Mouse (Mus musculus) adrenal gland, postnatal 14 days (tissue): ENCODE results near the gene Xylt2. TPM values are rescaled to one million over a fixed set of nuclear protein-coding genes. Genes with fewer than 3 reads are reported as not detected.
A peak's percentile ranks its signal among the peaks of the same experiment; 100 is the strongest.
"Not testable (repeated sequence)": the region's sequence is repeated elsewhere in the genome, so short reads cannot be mapped to it uniquely, and the experiment has no call there.

Source experiments
- DNase-seq: peaks from one replicate; pipeline ENCODE4 v3.0.0; 2021; ENCODE audit warnings: mixed read lengths
- total RNA-seq: library from RNA; stranded (reverse); gene quantifications from 2 replicates; pipeline ENCODE4 v1.2.3, GENCODE M21; 2021

Xylt2 gene
- total RNA-seq, 1 experiment from 2014 or later = 20.5 TPM

DNA sequence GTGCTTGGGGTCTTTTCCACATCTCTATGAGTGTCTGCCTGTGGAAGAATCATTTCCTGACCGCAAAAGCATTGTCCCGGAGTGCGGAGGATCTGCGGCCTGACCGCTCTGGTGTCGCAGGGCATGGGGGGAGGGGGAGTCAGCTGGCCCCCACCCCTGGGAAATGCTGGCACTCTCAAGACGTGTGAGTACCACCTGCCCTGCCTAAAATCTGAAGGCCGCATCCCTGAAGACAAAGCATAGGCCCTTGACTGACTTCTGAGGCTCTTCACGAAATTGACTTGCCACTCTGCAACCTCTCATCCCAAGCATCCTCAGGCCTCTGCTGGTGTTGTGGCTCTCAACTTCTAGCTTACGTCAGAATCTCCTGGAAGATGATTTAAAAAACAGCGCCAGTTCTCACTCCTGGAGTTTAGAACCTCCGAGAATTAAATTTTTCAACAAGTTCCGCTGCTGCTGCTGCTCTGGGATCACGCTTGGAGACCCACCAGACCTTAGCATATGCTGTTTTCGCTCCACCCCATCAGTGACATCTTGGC, 361 bp upstream of the Xylt2 start:
- DNase-seq = no peak

DNA sequence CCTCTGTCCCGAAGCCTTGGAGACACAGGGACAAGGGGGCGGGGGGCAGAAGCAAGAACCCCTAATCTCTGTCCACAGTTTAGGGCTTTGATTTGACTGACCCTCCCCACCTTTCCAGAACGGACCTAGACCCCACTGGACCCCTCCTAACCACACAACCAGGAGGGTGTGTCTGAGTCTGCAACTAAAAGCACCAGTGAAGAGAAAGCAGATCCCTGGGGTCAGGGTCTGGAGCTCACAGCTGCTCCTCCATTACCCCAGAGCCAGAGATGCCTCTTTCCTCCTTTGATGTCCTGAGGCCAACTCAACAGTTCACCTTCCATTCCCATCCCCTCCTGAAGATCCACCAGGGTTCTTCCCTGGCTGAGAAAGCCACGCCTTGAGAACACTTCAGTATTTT, 1.0 kb downstream of the Xylt2 start:
- no peak for DNase-seq

DNA sequence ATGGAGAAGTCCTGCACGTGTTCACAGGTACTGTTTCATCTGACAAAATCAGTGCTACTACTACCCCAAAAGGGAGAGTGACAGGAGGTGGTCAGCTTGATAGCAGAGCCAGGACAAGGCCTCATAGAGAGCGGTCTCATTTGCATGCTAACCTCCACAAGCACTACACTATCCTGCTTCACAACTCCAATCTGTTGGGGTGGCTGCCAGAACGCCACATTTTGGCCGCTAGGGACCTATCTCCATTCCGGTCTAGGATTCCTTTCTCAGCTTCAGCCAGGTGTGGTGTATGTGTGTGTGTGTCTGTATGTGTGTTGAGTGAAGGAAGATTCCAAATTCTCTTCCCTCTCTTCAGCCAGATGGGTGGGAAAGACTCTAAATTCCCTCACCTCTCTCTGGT, 1.9 kb downstream of the Xylt2 start:
- DNase-seq = no peak

DNA sequence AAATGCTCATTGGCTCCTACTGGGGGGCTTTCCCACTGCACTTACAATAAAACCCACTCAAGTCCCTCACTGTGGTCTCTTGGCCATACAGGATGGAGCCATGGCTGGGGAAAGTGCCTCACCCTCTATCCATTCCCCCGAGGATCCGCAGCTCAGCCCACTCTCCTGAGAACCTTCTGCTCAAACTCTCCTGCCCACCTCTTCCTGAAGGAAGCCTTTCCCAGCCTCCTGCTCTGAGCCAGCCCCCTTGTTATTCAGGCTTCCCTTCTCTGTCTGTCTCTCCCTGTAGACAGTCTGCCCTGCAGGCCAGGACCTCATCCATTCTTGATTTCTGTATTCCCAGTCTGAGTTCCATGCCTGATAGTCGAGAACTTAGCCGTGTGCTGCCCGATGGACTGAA, 2.3 kb downstream of the Xylt2 start:
- no peak for DNase-seq

DNA sequence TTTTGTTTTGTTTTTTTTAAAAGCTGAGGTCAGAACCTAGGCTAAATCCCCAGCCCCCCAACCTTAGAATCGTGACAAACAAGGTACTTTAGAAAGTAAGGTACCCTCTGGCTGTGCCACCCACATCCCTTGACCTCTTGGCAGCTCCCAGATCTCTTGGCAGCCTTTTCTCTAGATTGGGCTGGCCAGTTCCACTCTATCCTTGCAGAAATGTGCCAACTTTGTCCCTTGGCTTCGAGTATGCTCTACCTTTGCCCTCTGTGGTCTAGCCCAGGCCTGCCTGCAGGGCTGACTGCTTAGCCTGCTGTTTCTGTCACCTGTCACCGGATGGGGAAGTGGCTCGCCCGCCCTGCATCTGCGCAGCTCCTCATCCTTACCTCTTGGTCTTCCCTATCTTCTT, 12.0 kb downstream of the Xylt2 start:
- peak; percentile 45 for DNase-seq

DNA sequence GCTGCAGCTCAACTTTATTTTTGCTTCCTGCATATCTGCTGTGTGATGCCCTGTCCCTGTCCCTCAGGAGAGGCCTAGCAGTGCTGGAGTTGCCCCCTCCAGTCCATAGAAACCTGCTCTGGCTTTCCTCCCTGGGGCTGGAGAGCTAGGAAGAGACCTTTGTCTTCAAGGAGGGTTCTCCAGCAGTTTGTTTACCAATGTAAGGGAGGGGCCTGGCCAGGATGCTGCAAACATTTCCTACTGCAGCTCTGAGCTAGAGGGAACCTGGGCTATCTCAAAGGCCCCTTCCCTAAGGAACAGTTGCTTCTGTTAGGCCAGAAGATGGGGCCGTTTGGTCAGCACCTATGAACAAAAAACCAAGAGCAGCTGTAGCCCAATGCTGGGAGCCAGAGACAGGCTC, 16.0 kb downstream of the Xylt2 start:
- DNase-seq = no peak

DNA sequence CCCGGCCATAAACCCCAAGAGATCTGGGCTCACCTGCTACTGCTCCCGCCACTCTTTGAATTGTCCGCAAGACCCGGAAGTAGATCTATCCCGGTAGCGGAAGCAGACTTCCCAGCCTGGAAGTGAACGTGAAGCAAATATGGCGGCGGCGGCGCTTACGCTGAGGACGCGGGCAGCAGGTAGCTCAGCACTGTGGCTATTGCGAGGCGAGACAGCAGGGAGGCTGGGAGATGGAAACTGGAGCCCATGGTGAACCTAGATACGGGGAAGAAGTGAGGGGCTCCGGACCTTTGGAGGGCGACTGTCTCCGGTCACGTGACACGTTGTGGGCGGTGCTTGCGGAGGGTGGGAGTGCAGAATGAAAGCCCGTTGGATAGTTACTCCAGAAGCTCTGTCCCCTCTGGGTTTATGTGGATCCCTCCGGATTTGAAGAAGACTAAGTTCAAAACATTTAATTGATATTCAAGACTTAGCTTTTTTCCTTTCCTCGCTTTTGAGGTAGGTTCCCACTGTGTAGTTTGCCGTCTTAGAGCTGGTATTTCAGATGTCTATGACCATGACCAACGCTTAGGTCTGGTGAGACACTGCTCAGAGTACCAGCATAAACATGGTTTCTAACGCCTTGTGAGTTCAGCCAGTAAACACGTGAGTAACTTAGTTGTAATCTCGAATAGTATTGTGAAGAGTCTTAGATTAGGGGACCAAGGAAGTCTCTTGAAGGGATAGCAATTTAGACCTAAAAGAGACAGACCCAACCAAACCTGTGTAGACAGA, 23.5 kb downstream of the Xylt2 start, which contains the start of the genes Mrpl27 and Eme1:
Mrpl27 (plus strand) TSS at position 105 of the 774 bp plus-strand sequence.
Eme1 (minus strand) TSS at position 302 of the 774 bp plus-strand sequence.
- DNase-seq = peak; percentile 90

DNA sequence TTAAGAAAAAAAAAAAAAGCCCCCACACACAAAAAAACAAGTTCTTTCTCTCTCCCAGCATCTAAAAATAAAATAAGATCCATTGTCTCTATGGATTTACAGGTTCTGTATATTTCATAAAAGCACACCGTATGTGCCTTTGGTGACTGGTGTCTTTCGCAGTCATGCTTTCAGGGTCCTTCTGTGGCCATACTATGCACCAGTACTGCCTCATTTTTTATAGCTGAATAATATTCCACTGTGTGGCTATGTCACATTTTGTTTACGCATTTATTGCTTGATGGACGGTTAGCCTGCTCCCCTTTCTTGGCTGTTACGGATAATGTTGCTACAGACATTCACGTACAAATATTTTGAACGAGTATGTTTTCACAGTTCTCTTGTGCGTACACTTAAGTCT, 24.3 kb downstream of the Xylt2 start:
- no peak for DNase-seq

DNA sequence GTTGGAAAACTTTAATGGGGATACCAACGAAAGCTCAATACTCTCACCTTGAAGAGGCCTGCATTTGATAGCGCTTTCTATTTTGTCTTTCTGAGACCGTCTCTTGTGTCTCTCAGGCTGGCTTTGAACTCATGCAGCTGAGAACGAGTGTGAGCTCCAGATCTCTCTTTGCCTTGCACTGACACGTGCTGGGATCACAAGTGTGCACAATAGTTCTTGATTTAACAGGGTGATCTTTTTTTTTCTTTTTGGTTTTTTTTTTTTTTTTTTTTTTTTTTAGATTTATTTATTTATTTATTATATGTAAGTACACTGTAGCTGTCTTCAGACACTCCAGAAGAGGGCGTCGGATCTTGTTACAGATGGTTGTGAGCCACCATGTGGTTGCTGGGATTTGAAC, 26.1 kb downstream of the Xylt2 start:
- DNase-seq = not testable (repeated sequence)

DNA sequence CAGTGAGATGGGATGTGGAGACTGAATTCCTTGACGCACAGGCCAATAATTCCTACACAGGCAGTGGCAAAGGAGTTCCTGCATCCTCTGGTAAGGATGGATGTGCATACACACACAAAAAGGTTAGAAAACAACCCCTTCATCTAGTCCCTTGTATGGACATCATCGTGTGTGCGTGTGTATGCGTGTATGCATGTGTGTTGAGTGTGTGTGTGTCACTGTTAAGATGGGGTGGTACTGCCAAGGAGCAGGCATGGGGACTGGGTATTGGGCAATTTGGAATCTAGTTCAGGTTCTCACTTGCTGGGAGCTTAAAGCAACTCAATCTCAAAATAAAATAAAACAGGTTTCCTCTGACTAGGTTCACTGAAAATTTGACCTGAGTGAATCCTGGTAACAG, 30.9 kb downstream of the Xylt2 start:
- DNase-seq = no peak

DNA sequence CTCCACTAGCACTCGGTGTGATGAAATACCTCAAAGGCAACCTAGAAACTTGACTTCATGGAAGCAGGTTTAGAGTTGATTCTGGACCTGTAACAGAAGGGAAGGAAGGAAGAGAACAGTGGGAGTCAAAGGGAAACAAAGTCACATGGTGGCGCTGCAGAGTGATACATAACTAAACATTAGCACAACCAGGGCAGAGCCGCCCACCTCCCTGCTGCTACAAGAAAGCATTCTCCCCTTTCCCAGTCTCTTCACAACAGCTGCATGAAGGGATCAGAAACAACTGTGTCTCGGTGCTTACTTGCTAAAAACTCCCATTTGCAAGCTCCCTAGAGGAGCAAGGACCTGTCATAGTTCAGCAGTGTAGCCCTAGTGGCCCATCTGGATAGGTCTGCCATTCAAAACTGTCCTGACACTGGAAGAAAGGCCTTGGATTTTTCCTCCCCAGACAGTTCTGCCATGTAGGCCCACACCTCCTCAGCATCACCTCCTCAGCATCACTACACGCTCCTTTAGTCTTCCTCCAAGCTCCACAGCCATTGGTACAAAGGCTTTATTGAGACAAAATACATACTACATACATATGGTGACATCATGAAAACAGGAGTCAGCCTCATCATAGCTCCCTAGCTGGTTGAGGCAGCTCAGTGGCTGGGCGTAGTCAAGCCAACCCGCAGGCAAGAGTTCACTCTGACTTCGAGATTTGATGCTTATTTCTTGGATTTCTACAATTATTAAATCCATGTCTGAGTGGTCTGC, 32.7 kb downstream of the Xylt2 start:
- DNase-seq = no peak

DNA sequence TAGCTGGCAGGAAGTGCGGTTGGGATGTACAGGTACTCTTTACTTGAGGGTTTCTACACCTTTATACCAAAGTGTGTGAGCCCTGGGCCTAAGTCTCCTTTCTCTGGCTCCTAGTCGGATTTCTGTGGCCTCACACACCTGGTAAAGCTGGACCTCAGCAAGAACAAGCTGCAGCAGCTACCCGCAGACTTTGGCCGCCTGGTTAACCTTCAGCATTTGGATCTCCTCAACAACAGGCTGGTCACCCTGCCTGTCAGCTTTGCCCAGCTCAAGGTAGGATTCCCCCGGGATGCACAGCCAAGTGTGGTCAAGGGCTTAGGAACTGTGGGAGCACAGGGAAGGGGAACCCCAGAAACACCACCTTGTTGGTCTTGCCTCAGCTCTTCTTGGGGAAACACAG, 42.9 kb downstream of the Xylt2 start:
- DNase-seq = no peak

DNA sequence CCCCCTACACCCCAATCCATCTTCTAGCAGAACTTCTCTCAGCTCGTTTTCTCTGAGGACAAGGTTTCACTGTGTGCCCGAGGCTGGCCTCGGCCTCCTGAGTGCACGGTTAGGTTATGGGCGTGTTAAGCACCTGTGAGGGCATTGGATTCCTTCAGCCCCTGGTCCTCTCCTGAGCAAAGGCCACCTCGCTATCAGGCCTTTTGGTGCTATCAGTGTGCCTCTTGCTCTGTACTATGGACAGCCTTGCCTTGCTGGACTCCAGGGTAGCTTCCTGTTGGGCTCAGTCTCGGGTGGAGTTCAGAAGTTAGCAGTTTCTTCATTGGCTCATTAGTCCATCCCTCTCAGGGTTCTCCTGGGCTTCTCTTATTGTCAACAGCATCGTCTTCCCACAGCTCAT, 44.3 kb downstream of the Xylt2 start:
- no peak for DNase-seq

DNA sequence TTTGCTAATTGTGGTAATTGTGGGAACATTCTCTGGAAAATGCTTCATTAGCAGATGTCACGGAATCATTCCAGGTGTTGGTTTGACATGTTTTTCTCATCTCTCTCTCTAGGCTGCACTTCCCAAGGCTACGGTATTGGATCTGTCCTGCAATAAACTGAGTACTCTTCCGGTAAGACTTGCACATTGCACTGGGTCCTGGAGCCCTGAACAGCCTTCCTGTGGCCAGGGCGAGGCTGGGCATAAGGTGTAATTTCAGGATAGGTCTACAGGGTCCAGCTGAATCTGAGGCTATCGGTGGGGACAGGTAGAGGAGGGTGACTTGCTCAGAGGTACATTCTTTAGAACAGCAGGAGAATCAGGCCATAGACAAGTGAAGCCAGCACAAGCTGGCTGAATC, 45.3 kb downstream of the Xylt2 start:
- no peak for DNase-seq

DNA sequence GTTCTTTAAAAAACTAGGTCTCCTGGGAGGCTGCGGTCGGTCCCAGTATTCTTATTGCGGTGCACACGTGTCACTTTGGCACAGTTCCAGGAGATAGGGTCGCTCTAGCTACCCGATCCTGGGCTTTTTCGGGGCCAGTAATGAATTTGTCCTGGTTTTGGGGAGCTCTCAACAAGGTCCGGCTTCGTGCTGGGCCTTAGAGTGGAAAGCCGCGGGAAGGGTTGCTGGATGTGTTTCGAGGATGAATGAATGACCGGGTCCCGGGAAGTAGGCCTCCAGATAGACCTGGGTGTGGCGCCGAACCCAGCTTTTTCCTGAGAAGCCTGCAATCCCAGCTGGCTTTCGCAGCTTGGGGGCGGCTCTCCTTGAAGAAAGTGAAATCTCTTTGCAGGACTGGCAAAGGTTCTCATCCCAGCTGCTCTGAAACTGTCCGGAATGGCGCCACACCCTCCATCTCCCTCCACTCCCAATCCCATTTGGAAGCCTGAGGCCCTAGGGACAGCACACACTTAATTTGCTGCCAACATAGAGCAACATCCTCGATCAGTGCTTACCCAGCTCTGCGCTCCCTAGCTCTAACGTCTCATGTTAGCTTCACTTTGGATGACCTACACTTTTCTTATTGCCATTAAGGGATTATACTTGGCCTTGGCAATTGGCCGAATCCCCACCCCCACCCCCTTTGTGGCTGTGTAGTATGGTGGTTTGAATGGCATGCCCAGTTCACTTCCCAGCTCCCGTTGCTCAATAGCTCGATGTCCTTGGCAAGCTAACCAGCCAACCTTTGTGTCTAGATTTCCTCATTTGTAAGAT, 46.9 kb downstream of the Xylt2 start:
- DNase-seq = peak; percentile 76

DNA sequence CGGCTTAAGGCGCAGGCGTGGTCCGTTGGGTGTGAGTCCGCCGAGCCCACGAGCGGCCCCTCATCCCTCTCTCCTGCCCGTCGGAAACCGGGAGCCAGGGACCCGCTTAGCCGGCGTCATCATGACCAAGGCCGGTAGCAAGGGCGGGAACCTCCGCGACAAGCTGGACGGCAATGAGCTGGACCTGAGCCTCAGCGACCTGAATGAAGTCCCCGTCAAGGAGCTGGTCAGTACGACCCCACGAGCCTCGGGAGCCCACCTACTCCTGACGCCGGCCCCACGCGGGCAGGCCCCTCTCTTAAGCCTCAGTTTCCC, 47.5 kb downstream of the Xylt2 start:
- DNase-seq = no peak

DNA sequence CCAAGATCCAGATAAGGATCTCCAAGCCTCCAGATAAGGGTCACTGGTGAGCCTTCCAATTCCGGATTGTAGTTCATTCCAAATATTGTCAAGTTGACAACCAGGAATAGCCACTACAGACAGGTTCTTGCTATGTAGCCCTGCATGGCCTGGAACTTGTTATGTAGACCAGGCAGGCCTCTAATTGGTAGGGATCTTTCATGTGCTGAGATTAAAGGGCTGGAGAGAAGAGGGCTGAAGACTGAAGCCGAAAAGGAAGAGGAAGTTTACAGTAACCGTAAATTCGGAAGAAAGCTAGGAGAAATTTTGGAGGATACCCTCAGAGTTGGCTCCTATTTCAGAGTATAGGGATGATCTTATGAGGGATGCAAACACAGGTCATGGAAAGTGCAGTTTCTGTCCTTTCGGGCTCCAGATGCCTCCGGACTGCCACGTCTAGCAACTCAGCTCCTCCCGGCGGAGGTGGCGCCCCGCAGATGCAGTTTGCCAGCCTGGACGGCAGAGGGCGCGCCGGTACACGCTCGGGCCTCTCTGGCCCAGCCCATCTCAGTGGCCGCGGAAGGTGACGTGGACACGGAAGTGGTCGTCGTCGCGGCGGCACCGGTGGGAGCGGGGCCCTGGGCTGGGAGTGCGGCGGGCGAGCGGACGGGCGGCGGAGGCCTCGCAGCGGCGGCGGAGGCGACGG, 48.0 kb downstream of the Xylt2 start, which contains the start of gene Lrrc59:
Lrrc59 (plus strand) TSS at position 569 of the 685 bp plus-strand sequence.
- peak; percentile 97 for DNase-seq

DNA sequence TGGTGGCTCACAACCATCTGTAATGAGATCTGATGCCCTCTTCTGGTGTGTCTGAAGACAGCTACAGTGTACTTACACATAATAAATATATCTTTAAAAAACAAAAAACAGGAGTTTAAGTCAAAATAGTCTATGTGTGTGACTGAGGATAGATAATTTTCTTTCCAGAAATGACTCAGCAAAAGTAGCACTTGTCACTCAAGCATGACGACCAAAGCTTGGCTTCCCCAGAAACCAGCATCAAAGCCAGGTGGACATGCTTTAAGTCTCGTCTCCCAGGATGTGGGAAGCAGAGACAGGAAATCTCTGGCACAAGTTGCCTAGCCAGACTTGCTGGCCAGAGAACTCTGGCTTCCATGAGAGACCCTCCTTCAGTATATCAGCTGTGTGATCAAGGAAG, 55.2 kb downstream of the Xylt2 start:
- DNase-seq = no peak

DNA sequence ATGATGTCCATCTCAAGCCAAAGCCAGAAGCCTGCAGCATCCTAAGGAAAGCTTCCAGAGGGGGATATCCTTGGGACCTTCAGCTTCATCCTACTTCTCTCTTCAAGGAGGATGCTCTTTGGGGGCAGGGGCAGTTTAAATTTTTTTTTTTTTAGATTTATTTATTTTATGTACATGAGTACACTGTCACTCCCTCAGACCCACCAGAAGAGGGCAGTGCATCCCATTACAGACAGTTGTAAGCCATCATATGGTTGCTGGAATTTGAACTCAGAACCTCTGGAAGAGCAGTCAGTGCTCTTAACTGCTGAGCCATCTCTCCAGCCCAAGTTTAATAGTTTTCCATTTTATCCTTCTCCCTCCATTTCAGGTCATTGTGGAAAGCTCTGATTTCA, 55.9 kb downstream of the Xylt2 start:
- DNase-seq = no peak

DNA sequence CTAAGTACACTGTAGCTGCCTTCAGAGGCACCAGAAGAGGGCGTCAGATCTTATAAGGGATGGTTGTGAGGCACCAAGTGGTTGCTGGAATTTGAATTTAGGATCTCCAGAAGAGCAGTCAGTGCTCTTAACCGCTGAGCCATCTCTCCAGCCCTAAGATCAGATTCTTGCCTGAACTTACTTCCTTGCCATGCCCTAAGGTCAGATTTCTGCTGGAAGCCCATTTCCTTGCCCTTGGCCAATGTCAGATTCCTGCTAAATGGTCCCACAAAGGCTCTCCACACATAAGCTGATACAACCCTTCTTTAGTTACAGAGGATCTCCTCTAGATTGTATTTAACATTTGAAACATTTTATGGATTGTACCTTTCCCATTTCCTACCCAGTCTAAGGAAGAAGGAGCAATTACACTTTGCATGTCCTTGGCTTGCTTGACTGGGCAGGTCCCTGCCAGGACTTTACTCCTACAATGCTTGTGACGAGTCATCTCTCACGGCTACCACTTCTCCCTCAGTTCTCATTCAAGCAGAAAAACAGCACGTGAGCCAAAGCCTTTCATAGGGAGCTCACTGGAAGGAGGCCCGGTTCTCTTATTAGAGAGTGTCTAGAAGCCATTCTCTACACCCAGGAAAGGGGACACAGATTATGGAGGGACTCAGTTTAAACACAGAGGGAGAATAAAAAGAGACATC, 56.4 kb downstream of the Xylt2 start:
- DNase-seq = no peak

DNA sequence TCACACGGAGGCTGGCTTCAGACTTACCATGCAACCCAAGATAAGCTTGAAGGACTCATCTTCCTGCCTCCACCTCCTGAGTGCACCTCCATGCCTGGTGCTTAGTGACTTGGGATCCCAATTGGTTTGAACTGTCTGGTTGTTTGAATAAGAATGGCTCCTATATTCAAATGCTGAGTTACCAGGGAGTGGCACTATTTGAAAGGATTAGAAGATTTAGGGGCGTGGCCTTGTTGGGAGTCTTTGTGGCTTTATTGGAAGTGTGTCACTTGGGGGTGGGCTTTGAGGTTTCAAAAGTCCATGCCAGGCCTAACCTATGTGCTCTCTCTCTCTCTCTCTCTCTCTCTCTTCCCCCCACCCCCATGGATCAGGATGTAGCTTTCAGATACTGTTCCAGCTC, 59.7 kb downstream of the Xylt2 start:
- DNase-seq = no peak
